Mouse (Mus musculus) adrenal gland, postnatal 14 days (tissue): Measurements from ENCODE around the gene Prkg1. TPM values are rescaled to one million over a fixed set of nuclear protein-coding genes. Genes with fewer than 3 reads are reported as not detected.

Experiments
- DNase-seq: peaks from one replicate; pipeline ENCODE4 v3.0.0; 2021; ENCODE audit warnings: mixed read lengths
- long read RNA-seq, 2 experiments: library from polyadenylated mRNA; stranded (forward); transcript quantifications; one replicate each; pipeline ENCODE4 v2.0.0; 2021
- total RNA-seq: library from RNA; stranded (reverse); gene quantifications from 2 replicates; pipeline ENCODE4 v1.2.3, GENCODE M21; 2021

The Prkg1 gene
- 8.0 and 8.8 TPM in 2 replicates for total RNA-seq
- long read RNA-seq, experiment 1, partial matches to known transcripts = 0 of 5 reads
- long read RNA-seq, experiment 1, other reads (novel, unspliced or antisense) = 5 of 5 reads
- long read RNA-seq, experiment 2, partial matches to known transcripts = 0 of 7 reads
- long read RNA-seq, experiment 2, other reads (novel, unspliced or antisense) = 7 of 7 reads

- DNase-seq = peak; percentile 43
These were observed at the start of gene Prkg1 for GRCm38 (mm10) chr19:31764801-31765340. Prkg1 (minus strand) TSS chr19:31765033.

- no peak for DNase-seq
These were observed 48.3 kb upstream of the Prkg1 start for GRCm38 (mm10) chr19:31813087-31813486.

GRCm38 (mm10) chr19:31811371-31811770 is 46.5 kb upstream of the Prkg1 start:
- no peak for DNase-seq

- no peak for DNase-seq
These were observed 40.6 kb upstream of the Prkg1 start for GRCm38 (mm10) chr19:31805391-31805790.

- DNase-seq = no peak
These were observed 30.7 kb upstream of the Prkg1 start for GRCm38 (mm10) chr19:31795485-31796046.

GRCm38 (mm10) chr19:31791724-31792123 is 26.9 kb upstream of the Prkg1 start:
- no peak for DNase-seq

GRCm38 (mm10) chr19:31781521-31782018 is 16.7 kb upstream of the Prkg1 start:
- no peak for DNase-seq

GRCm38 (mm10) chr19:31781077-31781476 is 16.2 kb upstream of the Prkg1 start:
- no peak for DNase-seq

- no peak for DNase-seq
These were observed 15.4 kb upstream of the Prkg1 start for GRCm38 (mm10) chr19:31780222-31780621.

- no peak for DNase-seq
These were observed 14.2 kb upstream of the Prkg1 start for GRCm38 (mm10) chr19:31779021-31779420.

- no peak for DNase-seq
These were observed 2.2 kb upstream of the Prkg1 start for GRCm38 (mm10) chr19:31767004-31767403.

- DNase-seq = no peak
These were observed 618 bp upstream of the Prkg1 start for GRCm38 (mm10) chr19:31765451-31765850.

GRCm38 (mm10) chr19:31763951-31764800 is 657 bp downstream of the Prkg1 start:
- peak; percentile 47 for DNase-seq

GRCm38 (mm10) chr19:31763246-31763821 is 1.5 kb downstream of the Prkg1 start:
- no peak for DNase-seq

GRCm38 (mm10) chr19:31762411-31763245 is 2.2 kb downstream of the Prkg1 start:
- peak; percentile 37 for DNase-seq

GRCm38 (mm10) chr19:31759855-31760254 is 5.0 kb downstream of the Prkg1 start:
- no peak for DNase-seq

GRCm38 (mm10) chr19:31755929-31756792 is 8.7 kb downstream of the Prkg1 start:
- peak; percentile 64 for DNase-seq

GRCm38 (mm10) chr19:31754642-31755287 is 10.1 kb downstream of the Prkg1 start:
- no peak for DNase-seq

- DNase-seq = no peak
These were observed 13.7 kb downstream of the Prkg1 start for GRCm38 (mm10) chr19:31750976-31751676.
